Mouse (Mus musculus) embryo, embryonic 11 days (tissue): Measurements from ENCODE around the gene Olfr1555-ps1.
"Not testable (repeated sequence)": the region's sequence is repeated elsewhere in the genome, so short reads cannot be mapped to it uniquely, and the experiment has no call there.

ENCODE experiments used
- DNase-seq: peaks from one replicate; pipeline ENCODE4 v3.0.0-alpha.2; 2015

Olfr1555-ps1 gene

GRCm38 (mm10) chr19:12170062-12170599, at the start of gene Olfr1555-ps1:
TSS of gene Olfr1555-ps1 (minus strand) at chr19:12170112.
- DNase-seq, result not testable (repeated sequence)

GRCm38 (mm10) chr19:12200334-12200733, 30.4 kb upstream of the Olfr1555-ps1 start, which contains the start of gene Olfr1431:
TSS of gene Olfr1431 (plus strand) at chr19:12200634.
- no peak for DNase-seq

GRCm38 (mm10) chr19:12199076-12199475, 29.2 kb upstream of the Olfr1555-ps1 start:
- DNase-seq, result not testable (repeated sequence)

- not testable (repeated sequence) for DNase-seq
These were observed 5.5 kb upstream of the Olfr1555-ps1 start for GRCm38 (mm10) chr19:12175431-12175830.

GRCm38 (mm10) chr19:12145452-12145851, 24.5 kb downstream of the Olfr1555-ps1 start:
- DNase-seq, result no peak

GRCm38 (mm10) chr19:12143356-12143755, 26.6 kb downstream of the Olfr1555-ps1 start:
- peak; percentile 11 for DNase-seq

- peak; percentile 44 for DNase-seq
These were observed 35.6 kb downstream of the Olfr1555-ps1 start for GRCm38 (mm10) chr19:12134289-12134688.

GRCm38 (mm10) chr19:12123103-12123502, 46.8 kb downstream of the Olfr1555-ps1 start, which contains the start of gene Olfr76:
TSS of gene Olfr76 (minus strand) at chr19:12123203.
- DNase-seq, result no peak

- DNase-seq, result no peak
These were observed 53.4 kb downstream of the Olfr1555-ps1 start for GRCm38 (mm10) chr19:12116464-12116863.

GRCm38 (mm10) chr19:12115797-12116196, 54.1 kb downstream of the Olfr1555-ps1 start, which contains the start of gene Olfr1428:
TSS of gene Olfr1428 (minus strand) at chr19:12115897.
- no peak for DNase-seq
